Mouse (Mus musculus) thymus, adult 2 months (tissue): ENCODE results near the gene Eif4enif1. TPM values are rescaled to one million over a fixed set of nuclear protein-coding genes. Genes with fewer than 3 reads are reported as not detected.

Experiments used
- DNase-seq: peaks from one replicate; pipeline ENCODE4 v3.0.0; 2021
- H3K27ac ChIP-seq: fragments of 200-500 bp; 2 replicates; pipeline ENCODE4 v1.5.1; 2012; ENCODE audit warnings: low read length, control low read depth; ENCODE audit not compliant: control insufficient read depth, insufficient read depth
- H3K27me3 ChIP-seq: fragments of 200-500 bp; 2 replicates; pipeline ENCODE4 v1.6.1; 2012; ENCODE audit warnings: mild to moderate bottlenecking, low read length, moderate library complexity, mixed read lengths; ENCODE audit not compliant: control insufficient read depth, insufficient read depth
- H3K36me3 ChIP-seq: fragments of 200-500 bp; 2 replicates; pipeline ENCODE4 v1.6.1; 2012; ENCODE audit warnings: mild to moderate bottlenecking, low read length, moderate library complexity; ENCODE audit not compliant: control insufficient read depth, insufficient read depth
- H3K4me1 ChIP-seq: fragments of 200-500 bp; replicated peaks from 2 replicates; pipeline ENCODE4 v1.6.1; 2012; ENCODE audit warnings: low read length; ENCODE audit not compliant: control insufficient read depth, insufficient read depth
- H3K4me3 ChIP-seq: fragments of 200-500 bp; 2 replicates; pipeline ENCODE4 v1.5.1; 2012; ENCODE audit warnings: mild to moderate bottlenecking, low read length, control low read depth, moderate library complexity; ENCODE audit not compliant: control insufficient read depth, insufficient read depth
- CTCF ChIP-seq: fragments of 200-500 bp; IDR thresholded peaks from 2 replicates; pipeline ENCODE4 v1.5.1; 2012; ENCODE audit warnings: mild to moderate bottlenecking, control low read depth, low read length, moderate library complexity, borderline replicate concordance; ENCODE audit not compliant: control insufficient read depth, poor library complexity, insufficient read depth; ENCODE audit errors: extremely low read depth
- POLR2A ChIP-seq: fragments of 200-500 bp; IDR thresholded peaks from 2 replicates; pipeline ENCODE4 v1.6.1; 2012; ENCODE audit warnings: mild to moderate bottlenecking, low read length, control low read depth, moderate library complexity; ENCODE audit not compliant: control insufficient read depth, poor library complexity, insufficient read depth; ENCODE audit errors: extremely low read depth
- WGBS: fragments of 180-500 bp; shearing (Covaris S2); methylation state at CpG from one replicate; pipeline ENCODE4 v1.1.7; 2018; 5-methylcytosine and 5-hydroxymethylcytosine counted together
- polyA plus RNA-seq: library from polyadenylated mRNA; depleted of rRNA; stranded (reverse); fragments of >200 nt; gene quantifications from 2 replicates; pipeline ENCODE4 v1.2.3, GENCODE M21; 2012

Eif4enif1 gene
- polyA plus RNA-seq, 1 experiment, result 88.8 TPM

- H3K4me3 ChIP-seq, result no peak overlapping the region
- H3K27me3 ChIP-seq, result no peaks in the 10 kb centered on the region
- 97% methylated on average over 6 of the region's 6 CpGs for WGBS
Observed at GRCm38 (mm10) chr11:3283645-3284044, 81.5 kb downstream of the Eif4enif1 start.

DNA sequence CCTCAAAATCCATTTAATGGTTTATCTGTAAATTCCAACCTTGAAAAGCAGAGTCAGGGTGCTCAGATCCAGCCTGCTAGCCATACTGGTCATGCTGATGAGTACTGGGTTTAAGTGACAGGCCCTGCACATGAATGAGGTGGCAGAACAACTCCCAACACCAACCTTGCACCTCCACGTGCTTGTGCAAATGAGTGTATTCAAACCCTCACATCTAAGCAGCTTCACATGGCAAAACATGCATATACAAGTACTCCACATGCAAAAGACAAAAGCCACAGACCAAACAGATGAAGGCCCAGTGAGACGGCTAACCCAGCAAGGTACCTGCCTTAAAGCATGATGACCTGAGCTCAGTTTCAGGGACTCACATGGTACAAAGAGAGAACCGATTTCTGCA, 83.7 kb downstream of the Eif4enif1 start:
- TF ChIP-seq POLR2A (no peak), CTCF (no peak)
- WGBS, result 92% methylated on average over 3 of the region's 3 CpGs
- no peak overlapping the region for H3K27ac ChIP-seq

More at GRCm38 (mm10) chr11:3283645-3284044, 81.5 kb downstream of the Eif4enif1 start:
- H3K36me3 ChIP-seq, result no peaks in the 10 kb centered on the region
- peaks cover 4% of the 10 kb centered on the region for H3K4me1 ChIP-seq
- no peak for DNase-seq
- H3K27ac ChIP-seq, result no peak overlapping the region
- TF ChIP-seq POLR2A (no peak), CTCF (no peak)

DNA sequence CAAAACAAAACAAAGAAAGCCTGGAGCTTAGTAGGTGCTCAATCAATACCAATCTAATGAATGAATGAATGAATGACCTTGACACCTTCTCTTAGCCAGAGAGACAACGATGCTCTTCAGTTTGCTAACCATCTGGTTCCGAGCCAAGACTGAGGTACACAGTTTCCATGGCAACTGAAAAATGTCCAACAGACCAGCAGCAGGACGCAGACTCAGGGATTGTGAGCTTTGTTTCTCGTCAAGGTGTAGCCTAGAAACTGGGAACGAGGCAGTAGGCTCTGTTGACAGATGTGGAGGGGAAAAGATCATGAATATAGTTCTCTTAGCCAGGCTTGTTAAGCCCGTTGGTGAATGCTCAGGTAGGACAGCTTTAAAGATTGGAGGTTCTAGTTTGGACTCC, 84.9 kb downstream of the Eif4enif1 start:
- no peak overlapping the region for H3K27ac ChIP-seq
- H3K27me3 ChIP-seq, result no peaks in the 10 kb centered on the region
- no peak overlapping the region for H3K4me3 ChIP-seq
- DNase-seq, result no peak
- peaks cover 7% of the 10 kb centered on the region for H3K4me1 ChIP-seq
- H3K36me3 ChIP-seq, result no peaks in the 10 kb centered on the region
- TF ChIP-seq POLR2A (no peak), CTCF (no peak)
- WGBS, result 83% methylated on average over 6 of the region's 6 CpGs

More for the DNA sequence above, 83.7 kb downstream of the Eif4enif1 start:
- H3K4me1 ChIP-seq, result peaks cover 7% of the 10 kb centered on the region
- DNase-seq, result no peak
- H3K4me3 ChIP-seq, result no peak overlapping the region
- H3K27me3 ChIP-seq, result no peaks in the 10 kb centered on the region
- no peaks in the 10 kb centered on the region for H3K36me3 ChIP-seq

- H3K4me1 ChIP-seq, result peaks cover 7% of the 10 kb centered on the region
- no peak for TF ChIP-seq CTCF
- TF ChIP-seq POLR2A, result no peak
- no peak overlapping the region for H3K27ac ChIP-seq
- WGBS, result 82% methylated on average over 5 of the region's 5 CpGs
- H3K4me3 ChIP-seq, result no peak overlapping the region
- H3K36me3 ChIP-seq, result no peaks in the 10 kb centered on the region
- H3K27me3 ChIP-seq, result no peaks in the 10 kb centered on the region
- DNase-seq, result no peak
Observed at GRCm38 (mm10) chr11:3287921-3288320, 85.7 kb downstream of the Eif4enif1 start.

DNA sequence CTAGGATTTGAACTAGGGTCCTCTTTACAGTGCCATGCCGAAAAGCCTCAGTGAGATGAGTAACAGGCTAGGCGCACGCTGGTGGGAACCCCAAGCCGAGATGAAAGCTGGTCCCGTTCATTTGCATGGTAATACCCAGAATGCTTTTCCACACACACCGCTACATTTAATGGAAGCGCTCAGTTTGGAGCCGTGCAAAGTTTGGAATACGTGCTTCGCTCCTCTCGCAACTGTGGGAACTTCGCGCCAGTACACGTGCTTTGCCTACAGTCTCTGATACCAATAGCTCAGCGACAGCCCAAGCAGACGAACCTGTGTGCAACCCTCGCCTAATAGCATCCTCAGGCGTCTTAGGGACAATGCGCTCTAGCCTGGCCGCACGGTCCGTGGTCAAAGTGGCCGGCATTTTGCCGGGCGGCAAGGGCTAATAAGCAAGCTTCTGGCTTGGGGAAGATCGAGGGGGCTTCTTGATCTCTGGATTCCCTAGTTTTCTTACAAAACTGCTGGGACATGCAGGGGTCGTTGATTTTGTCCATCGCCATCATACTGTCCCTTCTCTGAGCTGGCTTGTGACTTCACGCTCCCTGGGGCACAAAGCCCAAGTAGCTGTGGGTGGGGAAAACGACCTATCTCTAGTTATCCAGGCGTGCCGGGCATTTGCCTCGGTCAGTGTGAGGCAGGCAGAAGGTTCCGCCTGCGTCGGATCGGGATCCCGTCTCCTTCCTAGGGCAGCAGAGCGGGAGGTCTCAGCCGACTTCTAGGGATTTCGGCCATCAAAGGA, 86.5 kb downstream of the Eif4enif1 start, which contains the start of gene Patz1:
Gene Patz1 (plus strand): TSS at position 354 of the 781 bp plus-strand sequence.
- 1% methylated on average over 41 of the region's 41 CpGs for WGBS
- Histone ChIP-seq H3K27ac (peak within 1 kb of the TSS; percentile 89), H3K36me3 (no peaks in the 10 kb centered on the region), H3K4me1 (peaks cover 14% of the 10 kb centered on the region), H3K27me3 (no peaks in the 10 kb centered on the region), H3K4me3 (peak within 1 kb of the TSS; percentile 71)
- TF ChIP-seq POLR2A, result no peak
- TF ChIP-seq CTCF, result no peak
- peak; percentile 40 for DNase-seq

DNA sequence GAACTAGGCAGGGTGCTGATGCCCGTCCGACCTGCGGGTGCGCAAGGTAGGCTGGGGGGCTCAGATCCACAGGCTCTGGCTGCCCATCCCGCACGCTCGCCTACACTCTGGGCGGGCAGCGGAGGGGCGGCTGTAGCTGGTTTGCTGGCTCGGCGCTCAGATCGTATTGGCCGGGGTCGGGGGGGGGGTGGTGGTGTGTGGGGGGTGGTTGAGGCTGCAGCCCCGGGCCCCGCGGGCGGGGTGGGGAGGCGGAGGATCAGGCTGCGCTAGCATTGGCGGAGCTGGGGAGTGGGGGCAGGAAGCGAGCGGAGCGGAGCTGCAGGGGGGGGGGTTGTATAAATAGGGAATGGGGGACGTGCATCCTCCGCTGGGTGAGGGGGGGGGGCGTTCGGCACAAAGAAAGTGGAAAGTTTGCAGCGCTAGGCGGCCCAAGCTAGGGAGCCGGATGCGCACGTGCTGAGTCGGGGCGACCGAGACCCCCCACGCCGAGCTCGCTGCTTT, 87.2 kb downstream of the Eif4enif1 start:
- Histone ChIP-seq H3K4me1 (peaks cover 20% of the 10 kb centered on the region), H3K27ac (peak overlapping the region; percentile 89), H3K36me3 (peaks cover 3% of the 10 kb centered on the region; the same call in 1 of the 2 replicates), H3K4me3 (peak overlapping the region; percentile 71), H3K27me3 (no peaks in the 10 kb centered on the region)
- DNase-seq, result peak; percentile 83
- 2% methylated on average over 38 of the region's 40 CpGs for WGBS
- TF ChIP-seq POLR2A, result no peak
- TF ChIP-seq CTCF, result no peak
